Mouse (Mus musculus): ENCODE measurements around the gene Ehd1. TPM values are rescaled to one million over a fixed set of nuclear protein-coding genes. Genes with fewer than 3 reads are reported as not detected.

Ehd1 gene
- polyA plus RNA-seq, 1 experiment from 2014 or later, result 90.8 TPM

DNA sequence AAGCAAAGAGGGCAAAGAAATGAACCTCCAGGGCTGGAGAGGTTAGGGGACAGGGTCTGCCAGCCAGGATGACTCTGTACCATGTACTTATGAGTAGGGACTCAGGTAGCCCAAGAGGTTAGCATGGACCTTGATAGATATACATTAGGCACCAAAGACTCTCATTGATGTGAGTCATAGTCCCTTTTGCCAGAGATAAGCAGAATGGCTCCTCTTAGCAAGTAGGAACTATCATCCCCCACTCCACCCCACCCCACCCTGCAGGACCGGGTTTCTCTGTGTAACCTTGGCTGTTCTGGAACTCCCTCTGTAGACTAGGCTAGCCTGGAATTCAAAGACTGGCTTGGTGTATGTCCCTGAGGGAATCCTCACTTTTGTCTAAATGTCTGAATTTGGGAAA is 36.4 kb upstream of the Ehd1 start:
- WGBS, result 65% methylated on average over 1 of the region's 1 CpGs
- no peaks in the 10 kb centered on the region for H3K27me3 ChIP-seq
- H3K9ac ChIP-seq, result no peak overlapping the region
- no peak for ATAC-seq (ENCODE audit: low FRiP score)
- peaks cover 16% of the 10 kb centered on the region for H3K4me1 ChIP-seq
- no peaks in the 10 kb centered on the region for H3K9me3 ChIP-seq (replicated peaks)
- no peak overlapping the region for H3K27ac ChIP-seq
- peaks cover 10% of the 10 kb centered on the region for H3K36me3 ChIP-seq
- no peak overlapping the region for H3K4me2 ChIP-seq (replicated peaks)
- H3K4me3 ChIP-seq, result no peak overlapping the region

DNA sequence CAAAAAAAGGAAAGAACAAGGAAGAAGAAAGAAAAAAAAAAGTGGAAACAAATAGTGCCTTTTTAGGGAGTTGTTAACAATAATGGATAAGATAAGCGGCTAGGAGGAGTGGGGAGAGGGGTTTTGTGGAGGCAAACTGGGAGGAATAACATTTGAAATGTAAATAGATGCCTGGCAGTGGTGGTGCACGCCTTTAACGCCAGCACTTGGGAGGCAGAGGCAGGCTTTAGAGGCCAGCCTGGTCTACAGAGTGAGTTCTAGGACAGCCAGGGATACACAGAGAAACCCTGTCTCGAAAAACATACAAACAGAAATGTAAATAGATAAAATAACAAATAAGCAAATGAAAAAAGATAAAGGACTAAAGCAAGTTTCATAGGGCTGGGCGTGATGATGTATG is 35.8 kb upstream of the Ehd1 start:
- H3K4me2 ChIP-seq (replicated peaks), result peak overlapping the region; percentile 93; the same call in 1 of the 2 replicates
- peaks cover 15% of the 10 kb centered on the region for H3K4me1 ChIP-seq
- no peak overlapping the region for H3K4me3 ChIP-seq
- no peak for ATAC-seq (ENCODE audit: low FRiP score)
- H3K27me3 ChIP-seq, result no peaks in the 10 kb centered on the region
- H3K9ac ChIP-seq, result no peak overlapping the region
- H3K9me3 ChIP-seq (replicated peaks), result no peaks in the 10 kb centered on the region
- no peak overlapping the region for H3K27ac ChIP-seq
- H3K36me3 ChIP-seq, result peaks cover 16% of the 10 kb centered on the region
- WGBS, result 45% methylated on average over 5 of the region's 5 CpGs

GRCm38 (mm10) chr19:6241274-6242107 is 35.0 kb upstream of the Ehd1 start, which contains the start of gene Atg2a:
TSS of gene Atg2a (plus strand) at chr19:6241668.
- H3K36me3 ChIP-seq, result peaks cover 23% of the 10 kb centered on the region
- no peaks in the 10 kb centered on the region for H3K27me3 ChIP-seq
- H3K27ac ChIP-seq, result peak within 1 kb of the TSS; percentile 72
- no peaks in the 10 kb centered on the region for H3K9me3 ChIP-seq (replicated peaks)
- peak within 1 kb of the TSS; percentile 93 for H3K9ac ChIP-seq
- peak within 1 kb of the TSS; percentile 85 for H3K4me3 ChIP-seq
- H3K4me2 ChIP-seq (replicated peaks), result peak within 1 kb of the TSS; percentile 93
- peak; percentile 94 for ATAC-seq (ENCODE audit: low FRiP score)
- peaks cover 12% of the 10 kb centered on the region for H3K4me1 ChIP-seq
- under 1% methylated on average over 55 of the region's 55 CpGs for WGBS

- Histone ChIP-seq H3K9ac (peak overlapping the region; percentile 93), H3K4me3 (peak overlapping the region; percentile 85), H3K36me3 (peaks cover 30% of the 10 kb centered on the region), H3K4me2 (replicated peaks) (peak overlapping the region; percentile 93), H3K9me3 (replicated peaks) (no peaks in the 10 kb centered on the region), H3K4me1 (peaks cover 12% of the 10 kb centered on the region), H3K27ac (0 out of 2 replicates have a peak overlapping the region, but pooled peaks have one; percentile 72), H3K27me3 (no peaks in the 10 kb centered on the region)
- ATAC-seq (ENCODE audit: low FRiP score), result no peak
- 0% methylated on average over 4 of the region's 4 CpGs for WGBS
These were observed 34.2 kb upstream of the Ehd1 start for GRCm38 (mm10) chr19:6242281-6242680.

DNA sequence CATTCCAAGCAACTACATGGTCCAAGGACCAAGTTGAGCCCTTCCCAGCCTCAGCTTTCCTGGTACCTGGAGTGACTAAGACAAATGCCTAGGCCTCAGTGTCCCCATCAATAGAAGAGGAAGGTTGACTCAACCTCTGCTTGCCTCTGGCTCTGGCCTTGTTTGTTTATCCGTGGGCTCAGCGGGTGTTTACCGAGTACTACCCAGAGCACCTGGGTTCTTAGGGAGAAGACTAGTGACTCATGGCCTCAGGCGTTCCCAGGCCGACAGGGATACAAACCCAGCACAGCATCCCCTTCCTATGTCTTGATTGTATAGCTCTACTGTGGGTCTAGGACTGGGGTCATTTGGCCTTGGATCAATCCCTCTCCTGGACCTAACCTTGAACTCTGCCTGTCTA is 33.3 kb upstream of the Ehd1 start:
- H3K4me3 ChIP-seq, result no peak overlapping the region
- H3K4me2 ChIP-seq (replicated peaks), result no peak overlapping the region
- no peaks in the 10 kb centered on the region for H3K27me3 ChIP-seq
- WGBS, result 84% methylated on average over 5 of the region's 5 CpGs
- no peak overlapping the region for H3K9ac ChIP-seq
- H3K4me1 ChIP-seq, result peaks cover 12% of the 10 kb centered on the region
- H3K36me3 ChIP-seq, result peaks cover 40% of the 10 kb centered on the region
- no peak for ATAC-seq (ENCODE audit: low FRiP score)
- H3K27ac ChIP-seq, result no peak overlapping the region
- no peaks in the 10 kb centered on the region for H3K9me3 ChIP-seq (replicated peaks)

DNA sequence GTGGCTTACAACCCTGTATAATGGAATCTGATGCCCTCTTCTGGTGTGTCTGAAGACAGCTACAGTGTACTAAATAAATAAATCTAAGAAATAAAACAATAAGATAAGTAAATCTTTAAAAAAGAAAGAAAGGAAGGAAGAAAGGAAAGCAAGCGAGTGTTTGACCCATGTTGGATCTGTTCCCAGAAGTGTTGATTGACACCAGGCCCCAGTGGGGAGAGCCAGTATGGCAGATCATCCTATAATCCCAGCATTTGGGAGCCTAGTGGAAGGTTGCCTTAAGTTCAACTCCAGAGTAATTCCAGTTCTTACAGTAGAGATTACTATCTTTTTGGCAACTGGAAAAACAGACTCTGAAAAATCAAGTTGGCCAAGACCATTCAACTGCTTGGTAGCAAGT is 30.7 kb upstream of the Ehd1 start:
- no peak overlapping the region for H3K4me3 ChIP-seq
- peaks cover 60% of the 10 kb centered on the region for H3K36me3 ChIP-seq
- ATAC-seq (ENCODE audit: low FRiP score), result no peak
- H3K27ac ChIP-seq, result no peak overlapping the region
- WGBS, result 89% methylated on average over 1 of the region's 1 CpGs
- H3K27me3 ChIP-seq, result no peaks in the 10 kb centered on the region
- H3K4me2 ChIP-seq (replicated peaks), result no peak overlapping the region
- peaks cover 12% of the 10 kb centered on the region for H3K4me1 ChIP-seq
- no peak overlapping the region for H3K9ac ChIP-seq
- H3K9me3 ChIP-seq (replicated peaks), result no peaks in the 10 kb centered on the region

- 95% methylated on average over 29 of the region's 29 CpGs for WGBS
- Histone ChIP-seq H3K27ac (no peak overlapping the region), H3K9me3 (replicated peaks) (no peaks in the 10 kb centered on the region), H3K4me2 (replicated peaks) (no peak overlapping the region), H3K4me1 (peaks cover 5% of the 10 kb centered on the region), H3K4me3 (no peak overlapping the region), H3K27me3 (no peaks in the 10 kb centered on the region), H3K36me3 (peaks cover 77% of the 10 kb centered on the region), H3K9ac (no peak overlapping the region)
- no peak for ATAC-seq (ENCODE audit: low FRiP score)
These were observed 28.8 kb upstream of the Ehd1 start for GRCm38 (mm10) chr19:6247526-6248300.

DNA sequence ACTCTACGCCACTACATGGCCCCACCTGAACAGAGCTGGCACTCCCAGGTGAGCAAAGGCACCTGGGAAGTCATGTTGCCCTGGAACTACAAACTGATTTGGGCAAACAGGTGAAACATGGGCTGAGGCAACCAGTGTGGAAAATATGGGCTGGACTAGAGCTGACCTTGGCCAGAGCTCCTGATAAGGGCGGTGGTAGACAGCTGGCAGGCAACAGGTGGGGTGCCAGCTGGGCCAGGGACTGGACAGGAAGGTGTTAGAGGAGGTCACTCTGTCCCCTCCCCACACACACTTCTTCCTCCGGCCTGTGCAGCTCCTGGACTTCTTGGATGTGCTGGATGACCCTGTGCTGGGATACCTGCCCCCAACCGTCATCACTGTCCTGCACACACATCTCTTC is 23.5 kb upstream of the Ehd1 start:
- H3K4me3 ChIP-seq, result no peak overlapping the region
- H3K4me2 ChIP-seq (replicated peaks), result no peak overlapping the region
- peaks cover 92% of the 10 kb centered on the region for H3K36me3 ChIP-seq
- H3K27me3 ChIP-seq, result no peaks in the 10 kb centered on the region
- no peak for ATAC-seq (ENCODE audit: low FRiP score)
- 90% methylated on average over 4 of the region's 4 CpGs for WGBS
- no peaks in the 10 kb centered on the region for H3K9me3 ChIP-seq (replicated peaks)
- no peak overlapping the region for H3K27ac ChIP-seq
- no peaks in the 10 kb centered on the region for H3K4me1 ChIP-seq
- H3K9ac ChIP-seq, result no peak overlapping the region

GRCm38 (mm10) chr19:6260428-6260827 is 16.1 kb upstream of the Ehd1 start:
- no peak overlapping the region for H3K4me3 ChIP-seq

DNA sequence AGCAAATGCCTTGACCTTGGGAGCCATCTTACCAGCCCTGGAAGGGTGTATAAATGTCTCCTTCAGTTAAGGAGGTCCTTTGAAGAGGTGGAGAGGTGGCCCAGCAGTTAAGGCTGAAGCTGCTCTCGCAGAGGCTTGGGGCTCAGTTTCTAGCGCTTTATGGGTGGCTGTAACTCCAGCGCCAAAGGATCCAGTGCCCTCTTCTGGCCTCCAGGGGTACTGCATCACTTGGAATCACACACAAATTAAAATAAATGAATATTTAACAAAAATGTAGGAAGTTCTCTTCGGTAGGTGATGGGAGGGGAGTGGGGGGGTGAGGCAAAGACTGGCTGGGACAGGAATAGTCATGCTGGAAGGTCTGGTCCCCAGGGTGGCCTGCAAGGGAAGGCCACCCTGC is 15.6 kb upstream of the Ehd1 start:
- WGBS, result 81% methylated on average over 4 of the region's 4 CpGs
- H3K9me3 ChIP-seq (replicated peaks), result no peaks in the 10 kb centered on the region
- H3K36me3 ChIP-seq, result peaks cover 64% of the 10 kb centered on the region

More at GRCm38 (mm10) chr19:6260428-6260827, 16.1 kb upstream of the Ehd1 start:
- Histone ChIP-seq H3K36me3 (peaks cover 69% of the 10 kb centered on the region), H3K9me3 (replicated peaks) (no peaks in the 10 kb centered on the region), H3K9ac (no peak overlapping the region), H3K27ac (no peak overlapping the region), H3K27me3 (no peaks in the 10 kb centered on the region), H3K4me1 (no peaks in the 10 kb centered on the region), H3K4me2 (replicated peaks) (no peak overlapping the region)
- no peak for ATAC-seq (ENCODE audit: low FRiP score)
- WGBS, result 70% methylated on average over 2 of the region's 2 CpGs

GRCm38 (mm10) chr19:6261379-6261778 is 15.1 kb upstream of the Ehd1 start:
- Histone ChIP-seq H3K9ac (no peak overlapping the region), H3K4me1 (no peaks in the 10 kb centered on the region), H3K27ac (no peak overlapping the region), H3K4me2 (replicated peaks) (no peak overlapping the region), H3K36me3 (peaks cover 60% of the 10 kb centered on the region), H3K4me3 (no peak overlapping the region), H3K27me3 (no peaks in the 10 kb centered on the region), H3K9me3 (replicated peaks) (no peaks in the 10 kb centered on the region)
- no peak for ATAC-seq (ENCODE audit: low FRiP score)
- 93% methylated on average over 14 of the region's 14 CpGs for WGBS

More for the DNA sequence above, 15.6 kb upstream of the Ehd1 start:
- H3K27me3 ChIP-seq, result no peaks in the 10 kb centered on the region
- no peak overlapping the region for H3K9ac ChIP-seq
- no peaks in the 10 kb centered on the region for H3K4me1 ChIP-seq
- no peak for ATAC-seq (ENCODE audit: low FRiP score)
- no peak overlapping the region for H3K4me3 ChIP-seq
- no peak overlapping the region for H3K27ac ChIP-seq
- H3K4me2 ChIP-seq (replicated peaks), result no peak overlapping the region

GRCm38 (mm10) chr19:6262222-6262621 is 14.3 kb upstream of the Ehd1 start:
- Histone ChIP-seq H3K4me3 (no peak overlapping the region), H3K27ac (no peak overlapping the region), H3K9me3 (replicated peaks) (no peaks in the 10 kb centered on the region), H3K36me3 (peaks cover 51% of the 10 kb centered on the region), H3K27me3 (no peaks in the 10 kb centered on the region), H3K9ac (no peak overlapping the region), H3K4me2 (replicated peaks) (no peak overlapping the region), H3K4me1 (no peaks in the 10 kb centered on the region)
- WGBS, result 60% methylated on average over 7 of the region's 7 CpGs
- no peak for ATAC-seq (ENCODE audit: low FRiP score)
